Mouse (Mus musculus) ES-Bruce4 (cell line): Measurements from ENCODE around the gene Cdhr1.

Experiments
- EP300 ChIP-seq: IDR thresholded peaks from 2 replicates; pipeline ENCODE4 v1.6.1; 2011; ENCODE audit warnings: low read depth, low read length; ENCODE audit not compliant: insufficient read depth
- POLR2A ChIP-seq: IDR thresholded peaks from one replicate; pipeline ENCODE4 v1.8.1; 2011; ENCODE audit warnings: low read length; ENCODE audit not compliant: insufficient read depth

DNA sequence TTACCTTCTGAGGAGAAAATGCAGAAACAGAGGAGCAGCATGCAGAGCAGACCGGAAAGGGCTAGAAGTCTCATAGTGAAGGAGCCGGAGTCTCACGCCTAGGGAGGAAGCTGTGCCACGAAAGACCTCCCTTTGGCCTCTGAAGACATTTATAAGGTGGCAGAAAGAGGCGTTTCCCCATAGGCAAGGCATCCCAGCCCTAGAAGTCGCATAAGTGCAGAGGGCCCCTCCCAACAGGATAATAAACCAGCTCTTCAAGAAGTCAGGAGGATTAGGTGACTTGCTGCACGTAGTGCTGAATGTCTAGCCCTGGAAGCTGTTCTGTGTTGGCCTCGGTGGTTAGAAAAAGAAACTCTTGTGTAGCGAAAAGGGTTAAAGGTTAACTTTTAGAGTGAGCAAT is 11.8 kb upstream of the Cdhr1 start:
- TF ChIP-seq EP300 (no peak), POLR2A (no peak)
